Mouse (Mus musculus) thymus, postnatal 25 days (tissue): Measurements from ENCODE around the gene B3gnt7.
"Not testable (repeated sequence)": the region's sequence is repeated elsewhere in the genome, so short reads cannot be mapped to it uniquely, and the experiment has no call there.

Experiments used
- DNase-seq: peaks from one replicate; pipeline ENCODE4 v3.0.0; 2022

B3gnt7 gene

DNA sequence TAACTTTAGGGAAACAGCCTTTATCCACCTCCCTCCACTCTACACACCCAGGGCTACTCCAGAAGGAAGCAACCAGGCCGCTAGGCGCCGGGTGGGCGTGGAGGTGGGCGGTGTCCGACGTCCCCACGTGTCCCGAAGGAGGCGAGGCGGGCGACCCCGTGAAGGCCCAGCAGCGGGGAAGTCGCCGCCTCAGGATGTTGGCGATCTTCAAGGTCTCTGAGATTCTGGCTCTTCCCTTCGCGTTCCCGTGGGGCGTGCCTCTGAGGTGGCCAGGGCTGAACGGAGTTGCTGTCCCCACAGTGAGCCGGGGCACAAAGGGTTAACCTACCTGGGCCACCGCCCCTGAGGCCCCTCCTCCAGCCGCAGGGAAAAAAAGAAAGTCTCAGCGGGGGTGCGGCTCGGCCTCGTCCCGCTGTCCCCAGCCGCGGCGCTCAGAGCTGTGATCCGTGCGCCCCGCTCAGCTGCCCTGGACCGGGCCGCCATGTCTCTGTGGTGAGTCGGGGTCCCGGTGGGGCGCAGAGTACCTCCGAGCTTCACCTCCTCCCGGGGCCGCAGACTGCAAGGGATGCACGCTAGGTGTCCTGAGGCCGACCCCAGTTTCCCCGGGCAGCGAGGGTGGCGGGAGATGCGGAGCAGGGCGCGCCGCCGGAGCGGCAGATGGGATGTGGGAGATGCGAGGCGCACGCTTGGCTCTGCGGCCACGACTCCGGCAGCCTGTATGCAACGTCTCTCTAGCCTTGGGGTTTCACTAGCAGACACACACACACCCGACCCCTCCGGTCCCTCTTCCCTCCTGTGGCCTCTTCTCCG lies 636 bp downstream of the B3gnt7 start:
- peak; percentile 20 for DNase-seq

GRCm38 (mm10) chr1:86303873-86304250 lies 1.2 kb downstream of the B3gnt7 start:
- DNase-seq: no peak

DNA sequence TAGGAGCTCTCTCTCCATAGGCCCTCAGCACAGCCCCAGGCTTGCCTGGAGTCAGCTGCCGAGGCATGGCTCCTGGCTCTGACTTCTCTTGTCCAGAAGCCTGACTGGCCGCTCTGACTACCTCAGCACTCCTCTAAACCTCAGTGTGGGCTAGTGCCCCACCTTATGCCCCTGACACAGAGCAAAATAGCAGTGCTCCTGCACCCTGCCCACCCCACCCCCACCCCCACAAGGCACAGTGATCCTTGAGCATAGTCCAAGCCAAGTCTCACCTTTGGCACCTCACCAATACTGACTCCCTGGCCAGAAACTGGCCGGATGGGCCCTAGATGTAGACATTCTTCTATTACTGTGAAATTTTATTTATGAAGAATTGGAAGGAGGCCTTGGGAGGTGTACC lies 4.1 kb downstream of the B3gnt7 start:
- no peak for DNase-seq

- no peak for DNase-seq
Measured at GRCm38 (mm10) chr1:86307177-86307762, 4.6 kb downstream of the B3gnt7 start.

DNA sequence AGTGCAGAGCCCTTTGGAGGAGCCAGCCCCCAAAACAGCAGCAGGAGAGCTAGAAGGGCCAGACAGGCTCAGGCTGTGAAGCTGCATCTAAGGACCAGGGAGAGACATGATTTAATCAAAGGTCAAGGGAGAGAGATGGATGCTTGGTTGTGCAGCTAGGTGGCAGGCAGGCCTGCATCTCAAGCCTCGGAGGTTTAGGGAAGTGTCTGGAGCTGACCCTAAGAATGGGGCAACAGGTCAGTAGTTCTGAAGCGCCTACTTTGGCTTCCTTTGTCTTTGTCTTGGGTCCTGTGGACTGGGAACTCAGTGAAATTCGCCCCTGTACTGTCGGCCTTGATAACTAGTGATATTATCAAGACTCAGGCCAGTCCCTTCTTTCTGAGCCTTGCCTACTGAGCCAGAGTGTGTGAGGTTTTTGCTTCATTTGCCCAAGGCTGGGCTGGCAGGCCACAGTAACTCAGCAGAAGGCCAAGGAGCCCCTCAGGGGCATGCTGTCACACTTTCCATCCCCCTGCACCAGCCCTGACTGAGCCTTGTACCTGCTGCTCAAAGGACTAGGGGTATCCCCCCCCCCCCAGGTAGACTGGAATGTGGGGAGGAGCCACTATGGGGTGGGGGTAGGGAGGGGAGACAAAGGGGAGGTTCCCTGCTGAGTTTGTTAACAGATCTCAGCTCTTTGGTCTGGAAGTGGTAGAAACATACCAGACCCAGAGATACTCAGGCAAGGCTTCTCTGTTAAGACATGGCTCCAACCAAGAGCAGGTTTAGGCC lies 5.4 kb downstream of the B3gnt7 start:
- DNase-seq: no peak

DNA sequence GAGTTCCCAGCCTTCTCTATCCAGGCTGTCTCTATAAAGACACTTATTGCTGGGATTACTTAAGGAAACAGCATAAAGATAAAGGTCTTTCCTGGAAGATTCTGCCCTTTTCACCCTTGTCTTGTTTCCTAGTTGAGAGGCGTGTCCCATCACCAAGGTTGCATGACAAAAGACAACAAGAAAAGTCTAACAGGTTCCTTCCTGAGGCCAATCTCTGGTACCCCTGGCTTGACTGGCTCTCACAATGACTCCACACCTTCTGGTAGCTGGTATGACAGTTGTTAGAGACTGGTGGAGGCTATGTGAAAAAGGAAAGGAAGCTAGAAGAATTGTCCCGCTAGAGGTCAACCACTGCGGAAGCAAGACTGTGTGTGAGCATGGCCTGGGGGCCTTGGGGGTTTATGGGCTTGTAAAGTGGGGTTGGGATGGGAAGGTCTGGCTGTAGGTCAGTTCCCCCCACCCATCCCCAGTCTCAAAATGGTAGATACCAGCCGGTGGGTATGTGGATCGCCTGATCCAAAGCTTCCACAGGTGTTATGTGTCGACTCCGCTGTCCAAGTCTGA lies 6.7 kb downstream of the B3gnt7 start:
- DNase-seq: no peak

- DNase-seq: no peak
Measured at GRCm38 (mm10) chr1:86310536-86311310, 8.1 kb downstream of the B3gnt7 start.

- DNase-seq: no peak
Measured at GRCm38 (mm10) chr1:86311467-86312005, 8.9 kb downstream of the B3gnt7 start.

- DNase-seq: no peak
Measured at GRCm38 (mm10) chr1:86312269-86312668, 9.6 kb downstream of the B3gnt7 start.

GRCm38 (mm10) chr1:86313096-86313771 lies 10.6 kb downstream of the B3gnt7 start:
- no peak for DNase-seq

DNA sequence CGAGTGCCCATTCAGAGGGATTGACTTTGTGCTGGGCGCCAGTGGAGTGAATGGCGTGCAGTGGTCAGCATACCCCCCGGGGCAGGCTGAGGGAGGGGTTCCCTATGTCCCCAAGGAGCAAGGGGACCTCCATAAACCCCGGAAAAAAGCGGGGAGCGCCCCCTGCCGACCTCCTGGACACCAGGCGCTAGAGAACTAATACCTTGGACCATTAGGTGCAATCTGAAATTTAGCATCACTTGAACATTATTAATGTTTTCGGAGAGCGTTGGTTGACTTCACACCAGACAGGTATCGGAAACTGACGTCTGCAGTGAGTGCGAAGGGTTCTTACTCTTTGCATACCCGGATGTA lies 11.1 kb downstream of the B3gnt7 start:
- DNase-seq: peak; percentile 53

DNA sequence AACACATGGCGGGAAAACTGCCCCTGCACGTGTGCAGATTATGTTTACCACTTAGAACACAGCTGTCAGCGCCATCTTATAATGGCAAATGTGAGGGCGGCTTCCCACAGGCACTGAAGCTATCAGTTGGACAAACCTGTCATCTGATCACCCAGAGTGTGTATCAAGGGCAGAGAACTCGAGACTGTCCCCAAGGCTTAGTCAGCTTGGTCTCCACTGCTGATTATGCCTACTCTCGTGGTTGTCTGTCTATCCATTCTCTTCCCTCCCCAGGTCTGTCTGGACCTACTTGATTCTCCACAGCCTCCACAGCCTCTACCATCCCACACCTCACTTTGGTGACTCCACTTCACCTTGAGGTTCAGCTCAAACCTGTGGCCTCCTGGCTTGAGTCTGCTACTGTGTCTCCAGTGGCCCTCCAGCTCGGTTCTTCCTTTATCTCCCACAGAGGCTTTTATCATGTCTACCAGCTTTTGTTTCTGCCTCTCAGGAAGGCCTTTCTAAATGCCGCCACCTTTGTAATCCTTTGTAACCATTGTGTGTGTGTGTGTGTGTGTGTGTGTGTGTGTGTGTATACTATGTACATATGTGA lies 18.3 kb downstream of the B3gnt7 start:
- no peak for DNase-seq

DNA sequence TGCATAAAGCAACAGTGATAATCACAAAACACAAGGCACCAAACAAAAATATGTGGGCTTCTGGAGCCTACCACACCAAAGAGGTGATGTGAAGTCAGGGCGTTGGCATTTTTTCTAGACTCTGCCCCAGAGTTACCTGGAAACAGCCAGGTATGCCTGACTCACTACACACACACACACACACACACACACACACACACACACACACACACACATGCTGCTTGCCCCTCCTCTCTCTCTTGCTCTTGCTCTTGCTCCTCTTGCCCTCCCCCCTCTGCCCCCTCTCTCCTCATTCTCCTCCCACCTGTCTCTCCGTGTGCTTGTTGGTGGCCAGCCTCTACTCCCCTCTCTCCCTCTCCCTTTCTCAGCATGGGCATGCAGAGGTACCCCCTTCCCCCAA lies 33.7 kb downstream of the B3gnt7 start:
- no peak for DNase-seq

DNA sequence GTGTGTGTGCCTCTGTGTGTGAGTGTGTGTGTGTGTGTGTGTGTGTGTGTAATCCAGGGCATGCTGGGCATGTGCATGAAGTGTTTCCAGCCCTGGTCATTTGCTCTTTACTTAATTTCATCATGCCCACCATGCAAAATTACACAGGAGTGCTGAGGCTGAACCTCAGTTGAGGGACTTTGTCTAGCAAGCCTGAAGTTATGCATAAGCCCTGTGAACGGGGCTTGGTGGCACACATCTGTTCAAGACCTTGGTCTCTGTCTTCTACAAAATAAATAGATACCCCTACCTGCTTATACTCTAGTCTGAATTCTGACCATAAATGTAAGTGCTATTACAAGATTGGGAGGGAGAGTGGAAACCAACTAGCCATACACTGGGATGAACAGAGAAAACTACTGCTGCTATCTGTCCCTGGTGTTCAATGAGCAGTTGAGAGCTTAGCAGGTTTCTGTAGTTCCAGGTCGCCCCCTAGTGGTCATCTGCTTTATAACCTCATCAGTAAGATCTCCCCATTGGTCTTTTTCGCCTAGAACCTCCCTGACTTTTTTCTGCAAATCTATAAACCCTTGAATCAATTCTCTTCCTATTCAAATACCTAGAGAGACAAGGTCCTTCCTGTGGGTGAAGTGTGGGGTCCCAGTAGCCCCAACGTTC lies 36.7 kb downstream of the B3gnt7 start:
- peak; percentile 81 for DNase-seq

DNA sequence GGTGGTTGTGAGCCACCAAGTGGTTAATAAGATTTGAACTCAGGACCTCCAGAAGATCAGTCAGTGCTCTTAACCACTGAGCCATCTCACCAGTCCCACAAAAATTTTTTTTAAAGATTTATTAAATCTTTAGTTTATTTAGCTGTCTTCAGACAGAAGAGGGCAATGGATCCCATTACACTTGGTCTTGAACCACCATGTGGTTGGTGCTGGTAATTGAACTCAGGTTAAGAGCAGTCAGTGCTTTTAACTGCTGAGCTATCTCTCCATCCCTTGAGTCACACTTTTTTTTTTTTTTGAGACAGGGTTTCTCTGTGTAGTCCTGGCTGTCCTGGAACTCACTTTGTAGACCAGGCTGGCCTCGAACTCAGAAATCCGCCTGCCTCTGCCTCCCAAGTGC lies 38.5 kb downstream of the B3gnt7 start:
- not testable (repeated sequence) for DNase-seq

- no peak for DNase-seq
Measured at GRCm38 (mm10) chr1:86342371-86342770, 39.7 kb downstream of the B3gnt7 start.

GRCm38 (mm10) chr1:86343087-86343645 lies 40.5 kb downstream of the B3gnt7 start:
- no peak for DNase-seq

DNA sequence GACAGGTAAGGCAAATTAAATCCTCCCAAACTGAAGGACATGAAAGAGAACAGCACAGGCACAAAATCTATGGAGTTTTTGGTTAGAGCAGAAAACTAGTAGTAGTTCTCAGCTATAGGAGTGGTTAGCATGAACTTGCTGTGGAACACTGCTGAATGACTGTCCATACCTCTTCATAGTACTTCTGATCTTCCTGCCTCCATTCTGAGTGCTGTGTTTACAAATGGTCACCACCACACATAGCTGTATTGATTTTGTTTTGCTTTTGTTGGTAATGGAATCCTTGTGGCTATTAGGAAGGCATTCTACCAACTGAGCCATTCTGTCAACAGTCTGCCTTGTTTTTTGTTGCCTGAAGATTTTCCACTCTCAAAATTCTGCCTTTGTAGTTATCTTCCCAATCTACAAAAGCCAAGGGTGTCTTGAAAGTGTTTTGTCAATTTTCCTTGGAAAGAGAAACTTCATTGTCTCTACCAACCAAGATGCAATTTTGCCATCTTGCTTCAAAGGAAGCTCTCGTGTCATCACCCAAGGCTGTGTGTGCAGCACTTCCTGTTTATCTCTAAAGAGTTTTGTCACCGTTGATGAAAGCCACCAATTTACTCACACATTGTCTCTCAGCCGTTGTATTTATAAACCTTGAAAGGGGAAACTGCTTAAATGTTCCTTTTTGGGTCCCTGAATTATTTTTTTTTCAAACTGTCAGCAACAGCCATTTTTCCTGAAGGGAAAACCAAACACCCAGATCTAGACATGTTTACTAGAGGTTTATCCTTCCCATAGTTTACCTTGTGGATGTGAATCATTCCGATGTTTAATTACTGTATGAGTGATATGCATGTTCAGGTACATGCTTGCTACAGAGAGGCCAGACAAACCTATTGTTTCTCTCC lies 41.6 kb downstream of the B3gnt7 start:
- DNase-seq: peak; percentile 43

DNA sequence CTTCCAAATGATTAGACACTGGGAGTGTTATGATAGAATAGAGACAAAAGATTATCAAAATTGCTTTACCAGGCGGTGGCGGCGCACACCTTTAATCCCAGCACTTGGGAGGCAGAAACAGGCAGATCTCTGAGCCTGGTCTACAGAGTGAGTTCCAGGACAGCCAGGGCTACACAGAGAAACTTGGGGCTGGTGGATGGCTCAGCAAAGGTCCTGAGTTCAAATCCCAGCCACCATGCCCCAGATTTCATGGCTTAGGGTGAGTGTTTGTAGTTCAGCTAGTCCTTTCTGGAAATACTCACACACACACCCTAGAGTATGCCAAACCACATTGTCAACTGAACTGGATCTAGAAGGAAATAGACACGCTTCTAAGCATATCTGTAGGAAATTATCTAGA lies 42.4 kb downstream of the B3gnt7 start:
- DNase-seq: no peak

- no peak for DNase-seq
Measured at GRCm38 (mm10) chr1:86345956-86346355, 43.3 kb downstream of the B3gnt7 start.
